Mouse (Mus musculus): Measurements from ENCODE around the gene Phldb1.

Gene Phldb1

GRCm38 (mm10) chr9:44732130-44732549, 2.9 kb downstream of the Phldb1 start:
- no peak for ATAC-seq (ENCODE audit: insufficient number of reproducible peaks, low FRiP score, low TSS enrichment)

DNA sequence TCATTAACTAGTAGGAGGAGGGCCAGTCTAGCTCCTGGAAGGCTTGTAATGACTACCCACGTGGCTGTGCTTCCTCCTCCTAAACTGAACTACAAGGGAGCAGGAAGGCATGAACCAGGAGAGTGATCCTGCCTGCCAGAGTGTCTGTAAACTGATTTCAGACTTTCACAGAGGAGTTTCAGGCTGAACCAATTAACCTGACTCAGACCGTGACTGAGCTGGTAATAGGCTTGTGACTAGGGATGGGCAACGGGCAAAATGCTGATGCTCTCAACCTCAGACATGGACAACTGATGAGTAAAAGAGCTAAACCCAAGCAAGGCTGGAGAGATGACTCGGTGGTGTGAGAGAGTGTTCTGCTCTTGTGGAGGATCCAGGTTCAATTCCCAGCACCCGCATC, 7.6 kb downstream of the Phldb1 start:
- ATAC-seq (ENCODE audit: insufficient number of reproducible peaks, low FRiP score, low TSS enrichment), result no peak

DNA sequence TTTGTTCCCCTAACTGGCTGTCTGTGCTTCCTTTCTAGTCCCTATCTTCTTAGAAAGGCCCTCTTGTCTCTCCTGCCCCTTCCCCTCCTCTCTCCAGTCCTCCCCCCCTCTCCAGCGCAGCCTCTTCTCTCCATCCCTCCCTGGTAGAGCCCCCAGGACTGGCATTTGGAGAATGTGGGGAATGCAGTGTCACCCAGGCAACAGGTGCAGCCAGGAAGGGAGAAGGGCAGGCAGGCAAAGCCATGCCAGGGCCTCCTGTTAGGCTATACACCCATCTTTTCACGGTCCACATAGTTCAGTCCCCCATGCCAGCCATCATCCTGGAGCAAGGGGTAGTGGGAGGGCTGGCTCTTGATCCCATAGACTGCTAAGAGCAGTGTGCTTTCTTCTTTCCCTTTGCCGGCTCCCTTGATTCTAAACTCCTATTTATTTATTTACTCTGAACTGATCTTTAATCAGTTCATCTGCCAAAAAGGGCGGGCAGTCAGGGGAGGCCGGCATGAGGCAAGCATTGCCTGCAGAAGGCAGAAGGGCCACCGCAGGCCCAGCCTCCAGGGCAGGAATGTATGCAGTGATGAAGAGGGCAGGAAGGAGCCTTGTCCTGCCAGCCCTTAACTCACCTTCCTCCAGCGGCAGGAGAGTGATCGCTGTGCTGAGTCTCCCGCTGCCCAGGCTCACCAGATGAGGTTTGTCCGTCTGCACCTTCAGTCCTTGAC, 8.4 kb downstream of the Phldb1 start:
- no peak for ATAC-seq (ENCODE audit: insufficient number of reproducible peaks, low FRiP score, low TSS enrichment)

- no peak for ATAC-seq (ENCODE audit: insufficient number of reproducible peaks, low FRiP score, low TSS enrichment)
Observed at GRCm38 (mm10) chr9:44724665-44725064, 10.3 kb downstream of the Phldb1 start.

DNA sequence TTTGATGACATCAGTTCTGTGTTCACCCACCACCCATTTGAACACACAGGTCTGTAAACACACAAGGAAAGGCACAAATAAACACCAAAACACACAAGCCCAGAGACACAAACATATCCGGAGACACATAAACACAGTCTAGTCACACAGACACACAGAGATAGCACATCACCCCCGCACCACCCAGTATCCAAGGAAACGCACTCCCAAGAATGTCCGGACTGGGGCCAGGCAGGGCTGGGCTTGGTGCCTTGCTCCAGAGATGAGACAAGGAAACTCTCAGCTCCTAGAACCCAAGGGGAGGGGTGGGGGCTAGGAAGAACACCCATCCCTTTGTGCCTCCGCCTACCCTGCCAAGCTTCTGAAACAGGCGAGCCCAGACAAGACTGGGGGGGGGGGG, 10.8 kb downstream of the Phldb1 start:
- no peak for ATAC-seq (ENCODE audit: insufficient number of reproducible peaks, low FRiP score, low TSS enrichment)

DNA sequence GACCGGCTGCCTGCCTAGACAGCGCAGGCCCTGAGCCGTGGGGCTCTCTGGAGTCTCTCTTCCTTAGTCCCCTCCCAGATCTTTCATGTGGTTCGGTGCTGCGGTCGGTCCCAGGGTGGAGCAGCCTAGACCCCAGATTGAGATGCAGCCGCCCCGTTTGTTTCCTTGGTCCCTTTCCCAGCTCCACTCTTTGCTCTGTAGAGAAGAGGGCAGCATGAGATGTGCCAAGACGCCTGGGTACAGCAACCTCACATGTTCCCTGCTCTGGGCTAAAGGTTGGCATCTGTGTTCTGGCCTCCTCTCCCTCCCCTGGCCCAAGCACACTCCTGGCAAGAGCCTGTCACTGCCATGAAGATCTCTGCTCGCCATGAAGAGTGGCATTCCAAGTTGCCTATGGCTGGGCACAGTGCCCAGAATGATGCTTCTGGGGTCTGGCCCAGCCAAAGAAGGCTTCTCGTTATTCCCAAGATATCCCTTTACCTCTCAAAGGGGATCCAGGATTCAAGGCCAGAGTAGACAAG, 11.4 kb downstream of the Phldb1 start:
- ATAC-seq (ENCODE audit: insufficient number of reproducible peaks, low FRiP score, low TSS enrichment), result no peak

- no peak for ATAC-seq (ENCODE audit: insufficient number of reproducible peaks, low FRiP score, low TSS enrichment)
Observed at GRCm38 (mm10) chr9:44723008-44723407, 12.0 kb downstream of the Phldb1 start.

GRCm38 (mm10) chr9:44722575-44722974, 12.4 kb downstream of the Phldb1 start:
- ATAC-seq (ENCODE audit: insufficient number of reproducible peaks, low FRiP score, low TSS enrichment), result no peak

DNA sequence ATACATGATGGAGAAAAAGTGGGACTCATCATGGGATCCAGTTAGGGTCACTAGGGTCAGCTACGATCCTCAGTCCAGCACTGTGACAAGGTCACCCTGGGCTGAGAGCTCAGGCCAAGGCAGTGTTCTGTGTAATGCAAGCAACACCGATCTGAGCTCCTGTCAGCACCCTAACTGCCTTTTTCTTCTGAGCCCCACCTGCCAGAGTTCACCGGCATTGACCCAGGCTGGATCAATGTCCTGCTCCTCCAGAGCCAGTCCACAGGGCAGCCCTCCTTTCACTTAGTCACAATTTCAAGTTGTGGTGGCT, 13.2 kb downstream of the Phldb1 start:
- 0 out of 2 replicates have a peak, but pooled peaks have one; percentile 0 for ATAC-seq (ENCODE audit: insufficient number of reproducible peaks, low FRiP score, low TSS enrichment)

GRCm38 (mm10) chr9:44721154-44721876, 13.7 kb downstream of the Phldb1 start:
- ATAC-seq (ENCODE audit: insufficient number of reproducible peaks, low FRiP score, low TSS enrichment), result peak; percentile 46

DNA sequence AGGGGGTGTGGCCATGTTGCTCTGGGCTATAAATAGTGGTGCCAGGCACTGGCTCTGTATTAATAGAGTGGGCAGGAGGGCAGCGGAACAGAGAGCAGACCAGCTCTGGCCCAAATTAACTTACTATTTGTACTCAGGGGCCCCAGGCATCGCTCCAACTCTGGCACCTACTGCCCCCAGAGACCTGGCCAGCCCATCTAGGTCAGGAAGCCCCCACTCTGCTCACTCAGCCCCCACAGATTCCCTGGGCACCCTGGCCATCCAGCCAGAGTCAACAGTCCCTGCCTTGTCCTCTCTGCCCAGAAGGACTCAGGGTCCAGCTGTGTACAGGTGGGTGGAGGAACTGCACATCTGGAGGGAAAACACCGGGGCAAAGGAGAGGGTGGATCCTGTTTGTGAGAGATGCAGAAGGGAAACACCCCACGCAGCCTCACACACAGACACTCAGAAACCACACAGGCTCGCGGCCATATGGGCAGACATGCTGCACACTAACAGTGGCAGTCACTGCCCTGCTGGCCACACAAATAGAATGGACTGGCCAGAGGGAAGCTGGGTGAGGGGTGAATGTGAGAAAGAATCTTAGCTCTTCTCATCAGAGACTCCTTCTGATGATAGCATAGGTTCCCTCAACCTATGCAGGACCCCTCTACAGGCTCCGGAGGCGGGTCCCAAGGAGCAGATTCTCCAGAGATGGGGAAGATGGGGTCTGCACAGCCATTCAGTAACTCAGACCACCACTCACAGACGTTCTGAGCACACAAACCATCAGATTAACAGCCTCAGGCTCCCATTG, 14.4 kb downstream of the Phldb1 start:
- ATAC-seq (ENCODE audit: insufficient number of reproducible peaks, low FRiP score, low TSS enrichment), result peak; percentile 45; the same call in 1 of the 2 replicates

DNA sequence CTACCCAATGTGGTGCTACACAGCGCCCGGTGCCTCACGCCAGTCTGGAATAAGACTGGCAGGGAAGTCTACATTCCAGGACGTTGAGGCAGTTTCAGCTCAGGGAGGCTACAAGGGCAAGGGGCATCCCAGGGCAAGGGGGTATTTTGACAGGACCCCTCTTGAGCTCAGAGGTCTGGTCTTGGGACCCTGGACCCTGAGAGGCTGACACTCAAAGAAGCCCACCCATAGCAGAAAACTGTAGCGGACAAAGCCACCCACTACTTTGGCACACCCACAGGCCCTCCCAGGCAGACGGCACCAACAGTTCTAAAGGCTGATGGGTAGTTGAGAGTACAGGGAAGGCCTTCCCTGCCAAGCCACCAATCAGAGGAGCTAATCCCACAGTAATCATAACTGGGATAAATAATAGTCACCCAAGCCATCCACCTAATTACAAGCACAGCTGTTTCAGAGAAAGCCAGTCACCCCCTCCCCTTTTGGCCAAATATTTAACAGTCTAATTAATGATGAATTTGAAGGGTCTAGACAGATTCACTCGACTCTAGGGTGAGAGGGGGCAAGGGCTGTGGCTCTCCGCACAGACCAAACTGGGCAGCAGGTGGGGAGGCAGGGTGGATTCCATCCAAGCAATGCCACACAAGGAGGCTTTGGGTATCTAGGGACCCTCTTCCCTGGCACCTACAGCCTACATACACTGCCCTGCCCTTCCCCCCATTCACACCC, 15.2 kb downstream of the Phldb1 start:
- no peak for ATAC-seq (ENCODE audit: insufficient number of reproducible peaks, low FRiP score, low TSS enrichment)

- no peak for ATAC-seq (ENCODE audit: insufficient number of reproducible peaks, low FRiP score, low TSS enrichment)
Observed at GRCm38 (mm10) chr9:44718937-44719631, 15.9 kb downstream of the Phldb1 start.

DNA sequence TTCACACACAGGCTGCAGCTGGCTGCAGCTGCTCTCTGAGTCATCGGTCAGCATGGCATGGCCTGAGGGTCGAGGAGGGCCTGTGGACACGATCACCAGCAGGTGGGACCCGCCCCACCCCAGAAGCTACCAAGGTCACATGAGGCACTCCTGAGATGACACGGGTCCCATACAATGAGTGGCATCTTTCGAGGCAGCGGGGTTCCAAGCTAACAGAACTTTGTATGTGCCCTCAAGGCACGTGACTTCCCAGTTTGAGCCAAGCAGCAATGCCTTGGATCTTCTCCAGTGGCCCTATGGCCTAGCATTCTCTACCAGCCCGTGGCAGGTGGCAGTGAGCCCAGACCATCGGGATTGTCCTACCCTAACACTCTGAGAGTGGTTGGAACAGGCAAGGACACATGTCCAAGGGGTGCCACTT, 17.2 kb downstream of the Phldb1 start:
- ATAC-seq (ENCODE audit: insufficient number of reproducible peaks, low FRiP score, low TSS enrichment), result peak; percentile 21; the same call in 1 of the 2 replicates

- ATAC-seq (ENCODE audit: insufficient number of reproducible peaks, low FRiP score, low TSS enrichment), result no peak
Observed at GRCm38 (mm10) chr9:44716997-44717821, 17.8 kb downstream of the Phldb1 start.

DNA sequence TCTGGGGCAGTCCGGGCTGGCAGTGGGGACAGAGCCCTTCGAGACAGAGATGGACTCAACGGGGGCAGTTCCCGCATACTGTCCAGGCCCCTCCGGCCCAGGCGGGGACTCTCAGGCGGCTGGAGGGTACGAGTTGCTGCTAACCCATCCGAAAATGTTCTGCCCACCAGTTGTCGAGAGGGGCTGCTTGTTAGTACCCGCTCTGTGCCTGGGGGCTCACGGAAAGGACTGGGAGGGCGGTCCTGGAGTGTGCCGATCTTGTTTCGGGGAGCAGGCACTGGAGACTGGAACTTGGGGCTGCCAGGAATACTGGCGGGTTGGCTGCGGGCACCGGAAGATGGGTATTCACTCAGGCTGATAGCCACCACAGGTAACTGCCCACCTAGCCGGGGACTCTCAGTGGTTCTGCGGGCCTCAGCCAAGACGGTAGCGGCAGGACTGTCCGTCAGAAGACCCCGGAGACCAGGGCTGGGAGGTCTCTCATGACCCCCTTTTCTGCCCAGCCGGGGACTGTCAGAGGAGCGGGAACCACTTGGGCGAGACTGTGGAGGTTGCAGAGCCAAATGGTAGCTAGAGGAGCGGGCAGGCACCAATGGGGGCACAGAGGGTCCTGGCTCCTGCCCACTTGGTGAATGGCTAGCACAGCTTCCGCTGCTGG, 19.2 kb downstream of the Phldb1 start:
- ATAC-seq (ENCODE audit: insufficient number of reproducible peaks, low FRiP score, low TSS enrichment), result no peak

DNA sequence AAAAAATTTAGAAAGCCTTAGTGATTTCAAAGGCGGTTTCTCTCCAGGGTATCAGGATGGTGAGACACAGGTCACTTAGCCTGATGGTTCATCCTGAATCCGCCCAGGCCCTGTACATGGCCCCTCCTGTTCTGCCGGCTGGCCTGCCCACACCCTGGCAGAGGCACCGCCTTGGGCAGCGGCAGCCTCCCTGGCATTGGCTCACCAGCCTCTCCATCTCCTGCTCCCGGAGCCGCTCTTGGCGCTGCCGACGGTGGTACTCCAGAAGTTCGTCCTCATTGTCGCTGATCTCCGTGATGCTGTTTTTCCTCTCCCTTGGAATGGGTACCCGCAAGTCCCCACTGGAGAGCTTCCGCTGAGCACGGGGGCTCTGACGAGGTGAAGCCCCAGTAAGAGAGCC, 19.9 kb downstream of the Phldb1 start:
- ATAC-seq (ENCODE audit: insufficient number of reproducible peaks, low FRiP score, low TSS enrichment), result no peak

DNA sequence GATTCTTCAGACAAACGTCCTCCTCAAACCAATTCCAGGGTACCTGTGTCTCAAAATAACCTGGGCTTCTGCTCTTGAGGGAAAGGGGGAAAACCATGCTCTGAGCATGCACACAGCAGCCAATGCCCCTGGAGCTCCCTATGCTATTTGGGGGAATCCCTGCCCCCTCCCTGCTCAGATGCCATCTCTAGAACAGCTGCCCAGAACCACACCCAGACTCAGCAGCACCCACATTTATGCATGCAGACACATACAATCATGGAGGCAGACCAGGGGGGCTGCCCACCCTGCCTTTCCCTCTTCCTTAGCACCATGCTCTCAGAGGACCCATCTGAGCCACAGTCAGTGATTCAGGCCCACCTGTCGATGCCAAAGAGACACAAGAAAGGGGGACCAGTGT, 21.4 kb downstream of the Phldb1 start:
- ATAC-seq (ENCODE audit: insufficient number of reproducible peaks, low FRiP score, low TSS enrichment), result no peak

Measured in cerebellum, adult (tissue).